Mouse (Mus musculus): ENCODE results near the gene Usp21.

The Usp21 gene

GRCm38 (mm10) chr1:171283188-171284160, 4.3 kb downstream of the Usp21 start:
- DNase-seq = no peak

GRCm38 (mm10) chr1:171282086-171282805, 5.5 kb downstream of the Usp21 start:
- DNase-seq = no peak

GRCm38 (mm10) chr1:171281528-171281923, 6.3 kb downstream of the Usp21 start:
- peak; percentile 70 to 82 for DNase-seq

- DNase-seq = peak; percentile 85 to 90
Measured at GRCm38 (mm10) chr1:171280916-171281527, 6.8 kb downstream of the Usp21 start, which contains the start of gene Ppox. TSS of gene Ppox (minus strand) at chr1:171281186.

- no peak for DNase-seq
Measured at GRCm38 (mm10) chr1:171280250-171280915, 7.4 kb downstream of the Usp21 start.

GRCm38 (mm10) chr1:171279721-171280120, 8.1 kb downstream of the Usp21 start:
- DNase-seq = no peak

- DNase-seq = no peak
Measured at GRCm38 (mm10) chr1:171279012-171279705, 8.6 kb downstream of the Usp21 start.

- no peak for DNase-seq
Measured at GRCm38 (mm10) chr1:171278436-171278835, 9.4 kb downstream of the Usp21 start.

GRCm38 (mm10) chr1:171277736-171278135, 10.1 kb downstream of the Usp21 start:
- no peak for DNase-seq

- no peak for DNase-seq
Measured at GRCm38 (mm10) chr1:171276110-171276748, 11.6 kb downstream of the Usp21 start.

- DNase-seq = no peak
Measured at GRCm38 (mm10) chr1:171275144-171275734, 12.6 kb downstream of the Usp21 start.

GRCm38 (mm10) chr1:171274171-171274570, 13.6 kb downstream of the Usp21 start:
- DNase-seq = peak in 1 of 2 experiments; percentile 6

- DNase-seq = peak in 1 of 2 experiments; percentile 1
Measured at GRCm38 (mm10) chr1:171272086-171272485, 15.7 kb downstream of the Usp21 start.

- DNase-seq = no peak
Measured at GRCm38 (mm10) chr1:171271622-171272021, 16.2 kb downstream of the Usp21 start.

- no peak for DNase-seq
Measured at GRCm38 (mm10) chr1:171271196-171271595, 16.6 kb downstream of the Usp21 start.

- DNase-seq = no peak
Measured at GRCm38 (mm10) chr1:171270573-171270900, 17.3 kb downstream of the Usp21 start.

GRCm38 (mm10) chr1:171269848-171270572, 17.8 kb downstream of the Usp21 start, which contains the start of gene B4galt3:
TSS of gene B4galt3 (plus strand) at chr1:171270328.
- DNase-seq = peak; percentile 98 to 99

GRCm38 (mm10) chr1:171268341-171268740, 19.4 kb downstream of the Usp21 start:
- DNase-seq = no peak

GRCm38 (mm10) chr1:171265971-171266744, 21.6 kb downstream of the Usp21 start:
- no peak for DNase-seq

All from thymus, postnatal 36 days (tissue).